Mouse (Mus musculus): ENCODE data around the gene Dnase1l3.

DNA sequence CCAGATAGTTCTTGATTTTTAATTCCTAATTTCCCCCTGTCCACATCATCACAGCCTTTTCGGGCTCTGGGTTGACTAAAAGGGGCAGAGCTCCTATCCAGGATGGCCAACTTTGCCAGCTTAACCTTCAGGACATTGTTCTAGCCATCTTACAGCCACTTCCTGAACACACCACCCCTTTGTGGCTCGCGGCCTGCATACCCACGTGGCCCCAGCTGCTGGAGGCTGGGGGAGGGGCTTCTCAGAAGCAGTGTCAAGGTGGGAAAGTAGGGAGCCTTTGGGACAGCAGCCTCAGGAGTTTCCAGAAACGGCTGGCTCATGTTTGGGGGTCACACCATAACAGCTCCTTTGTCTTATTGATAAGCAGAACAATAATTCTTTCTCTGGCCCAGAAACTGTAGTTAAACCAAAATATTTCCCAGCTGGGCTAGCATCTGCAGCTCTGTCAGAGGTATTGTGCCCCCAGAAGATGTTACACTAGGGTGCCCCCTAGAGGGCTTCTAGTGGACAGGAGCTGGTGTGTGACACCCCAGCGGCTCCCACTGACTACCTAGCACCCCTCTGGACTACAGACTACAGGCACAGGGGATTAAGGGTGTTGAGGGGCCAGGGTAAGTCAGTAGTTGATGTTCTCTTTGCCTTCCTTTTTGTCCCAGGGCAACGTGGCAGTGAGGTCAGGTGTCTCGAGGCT lies 49.9 kb downstream of the Dnase1l3 start:
- TF ChIP-seq CTCF (IDR thresholded peaks at IDR 0.05; ENCODE audit: low read depth, low read length) = peak; percentile 26
- TF ChIP-seq EP300 (IDR thresholded peaks at IDR 0.05; ENCODE audit: insufficient read depth, low read depth, low read length) = peak; percentile 79; the same call in 1 of the 2 replicates
